Mouse (Mus musculus): Measurements from ENCODE around the gene Gsg1l2. TPM values are rescaled to one million over a fixed set of nuclear protein-coding genes. Genes with fewer than 3 reads are reported as not detected.

Gsg1l2 gene
- polyA plus RNA-seq (2012; rRNA removed), result 0.10 TPM in 1 of 2 replicates, not detected in the other

DNA sequence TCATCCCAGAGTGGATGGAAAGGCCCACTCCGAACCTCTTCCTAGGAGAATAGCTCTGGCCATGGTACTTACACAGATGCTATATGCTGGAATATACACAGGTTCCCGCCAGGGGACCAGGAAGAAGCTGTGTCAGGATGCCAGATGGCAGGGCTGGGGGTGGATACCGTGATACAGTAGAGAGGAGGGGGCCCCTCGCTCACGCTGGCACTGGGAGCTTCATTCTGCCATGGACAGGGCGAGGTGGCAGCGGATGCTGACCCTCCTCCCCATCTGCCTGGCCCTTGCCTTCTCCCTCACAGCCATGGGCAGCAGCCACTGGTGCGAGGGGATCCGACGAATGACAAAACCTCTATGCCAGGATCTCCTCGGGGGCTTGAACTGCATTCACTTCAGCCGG, at the start of gene Gsg1l2:
Gene Gsg1l2, plus strand, starts transcription at position 230 of the 400 bp plus-strand sequence.
- no peak within 1 kb of the TSS for H3K27ac ChIP-seq (ENCODE audit: control insufficient read depth, insufficient read depth, low read length)
- DNase-seq, result no peak
- H3K27me3 ChIP-seq (ENCODE audit: control insufficient read depth, insufficient read depth, low read length), result no peaks in the 10 kb centered on the region
- no peaks in the 10 kb centered on the region for H3K36me3 ChIP-seq (ENCODE audit: control insufficient read depth, insufficient read depth, low read length)
- H3K4me1 ChIP-seq (replicated peaks; ENCODE audit: control insufficient read depth, insufficient read depth, low read length), result no peaks in the 10 kb centered on the region
- 88% methylated on average over 12 of the region's 12 CpGs for WGBS
- TF ChIP-seq POLR2A (IDR thresholded peaks at IDR 0.05; ENCODE audit: control insufficient read depth, extremely low read depth, insufficient read depth, low read length, poor library complexity) (no peak), CTCF (IDR thresholded peaks at IDR 0.05; ENCODE audit: borderline replicate concordance, control insufficient read depth, extremely low read depth, insufficient read depth, low read length, poor library complexity) (no peak)
- H3K4me3 ChIP-seq (ENCODE audit: control insufficient read depth, insufficient read depth, low read length), result no peak within 1 kb of the TSS

DNA sequence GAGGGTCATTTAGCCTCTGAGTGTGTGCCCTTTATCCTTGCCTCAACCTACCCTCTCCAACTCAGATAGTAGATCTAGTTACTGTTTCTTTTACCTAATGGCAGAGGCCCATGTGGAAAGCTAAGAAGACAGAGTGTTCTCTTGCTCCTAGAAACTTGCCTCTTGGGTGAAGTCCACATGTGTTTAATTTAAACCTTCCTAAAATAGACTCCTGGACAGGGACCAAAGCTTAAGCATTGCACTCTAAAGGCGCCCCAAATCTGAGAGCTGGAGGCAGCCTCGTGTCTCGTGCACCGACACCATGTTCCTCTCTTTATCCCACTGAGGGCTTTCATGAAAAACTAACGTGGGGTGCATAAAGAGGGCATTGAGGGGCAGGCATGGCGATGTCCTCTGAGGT, 47.3 kb upstream of the Gsg1l2 start:
- H3K4me1 ChIP-seq (replicated peaks; ENCODE audit: control insufficient read depth, insufficient read depth, low read length), result no peaks in the 10 kb centered on the region
- H3K27ac ChIP-seq (ENCODE audit: control insufficient read depth, insufficient read depth, low read length), result no peak overlapping the region
- no peak overlapping the region for H3K4me3 ChIP-seq (ENCODE audit: control insufficient read depth, insufficient read depth, low read length)
- no peaks in the 10 kb centered on the region for H3K36me3 ChIP-seq (ENCODE audit: control insufficient read depth, insufficient read depth, low read length)
- no peaks in the 10 kb centered on the region for H3K27me3 ChIP-seq (ENCODE audit: control insufficient read depth, insufficient read depth, low read length)
- WGBS, result 86% methylated on average over 6 of the region's 6 CpGs
- no peak for DNase-seq
- TF ChIP-seq POLR2A (IDR thresholded peaks at IDR 0.05; ENCODE audit: control insufficient read depth, extremely low read depth, insufficient read depth, low read length, poor library complexity) (no peak), CTCF (IDR thresholded peaks at IDR 0.05; ENCODE audit: borderline replicate concordance, control insufficient read depth, extremely low read depth, insufficient read depth, low read length, poor library complexity) (no peak)

DNA sequence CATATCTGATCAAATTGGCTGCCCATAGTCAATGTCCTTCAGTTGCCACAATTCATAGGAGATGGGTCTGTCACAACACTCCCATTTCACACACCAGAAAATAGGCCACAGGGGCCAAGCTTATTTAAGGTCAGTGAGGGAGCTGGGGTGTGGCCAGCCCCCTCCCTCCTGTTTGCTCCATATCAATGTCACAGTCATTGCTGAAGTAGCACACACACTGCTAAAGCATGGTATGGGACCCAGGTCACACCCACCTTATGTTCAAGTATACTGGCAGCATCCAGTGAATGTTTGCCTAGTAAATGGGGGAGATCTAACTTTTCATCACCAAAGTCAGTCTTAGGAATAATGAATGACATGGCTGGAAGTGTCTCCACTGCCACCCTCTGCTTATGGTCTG, 45.7 kb upstream of the Gsg1l2 start:
- H3K4me3 ChIP-seq (ENCODE audit: control insufficient read depth, insufficient read depth, low read length), result no peak overlapping the region
- no peak for DNase-seq
- no peaks in the 10 kb centered on the region for H3K36me3 ChIP-seq (ENCODE audit: control insufficient read depth, insufficient read depth, low read length)
- H3K27me3 ChIP-seq (ENCODE audit: control insufficient read depth, insufficient read depth, low read length), result no peaks in the 10 kb centered on the region
- TF ChIP-seq POLR2A (IDR thresholded peaks at IDR 0.05; ENCODE audit: control insufficient read depth, extremely low read depth, insufficient read depth, low read length, poor library complexity) (no peak), CTCF (IDR thresholded peaks at IDR 0.05; ENCODE audit: borderline replicate concordance, control insufficient read depth, extremely low read depth, insufficient read depth, low read length, poor library complexity) (no peak)
- no peaks in the 10 kb centered on the region for H3K4me1 ChIP-seq (replicated peaks; ENCODE audit: control insufficient read depth, insufficient read depth, low read length)
- no peak overlapping the region for H3K27ac ChIP-seq (ENCODE audit: control insufficient read depth, insufficient read depth, low read length)

DNA sequence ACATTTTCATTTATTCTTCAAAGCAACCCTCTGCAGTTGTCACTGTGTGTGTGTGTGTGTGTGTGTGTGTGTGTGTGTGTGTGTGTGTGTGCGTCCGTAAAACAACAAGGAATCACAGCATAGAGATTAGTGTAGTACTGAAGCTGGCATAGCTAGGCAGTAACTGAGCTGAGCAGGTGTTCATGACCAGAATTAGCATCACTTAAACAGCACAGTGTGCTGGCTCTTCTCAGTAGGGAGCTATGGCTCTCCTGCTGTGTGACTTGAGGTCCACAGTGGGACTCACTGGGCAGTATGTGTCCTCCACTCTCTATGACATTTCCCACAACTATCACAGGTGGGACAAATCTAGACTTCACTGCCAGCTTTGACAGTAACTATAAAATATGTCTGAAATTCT, 43.4 kb upstream of the Gsg1l2 start:
- H3K27me3 ChIP-seq (ENCODE audit: control insufficient read depth, insufficient read depth, low read length), result no peaks in the 10 kb centered on the region
- no peak overlapping the region for H3K27ac ChIP-seq (ENCODE audit: control insufficient read depth, insufficient read depth, low read length)
- 90% methylated on average over 2 of the region's 2 CpGs for WGBS
- no peak for DNase-seq
- TF ChIP-seq CTCF (IDR thresholded peaks at IDR 0.05; ENCODE audit: borderline replicate concordance, control insufficient read depth, extremely low read depth, insufficient read depth, low read length, poor library complexity) (no peak), POLR2A (IDR thresholded peaks at IDR 0.05; ENCODE audit: control insufficient read depth, extremely low read depth, insufficient read depth, low read length, poor library complexity) (no peak)
- H3K36me3 ChIP-seq (ENCODE audit: control insufficient read depth, insufficient read depth, low read length), result no peaks in the 10 kb centered on the region
- no peaks in the 10 kb centered on the region for H3K4me1 ChIP-seq (replicated peaks; ENCODE audit: control insufficient read depth, insufficient read depth, low read length)
- H3K4me3 ChIP-seq (ENCODE audit: control insufficient read depth, insufficient read depth, low read length), result no peak overlapping the region

DNA sequence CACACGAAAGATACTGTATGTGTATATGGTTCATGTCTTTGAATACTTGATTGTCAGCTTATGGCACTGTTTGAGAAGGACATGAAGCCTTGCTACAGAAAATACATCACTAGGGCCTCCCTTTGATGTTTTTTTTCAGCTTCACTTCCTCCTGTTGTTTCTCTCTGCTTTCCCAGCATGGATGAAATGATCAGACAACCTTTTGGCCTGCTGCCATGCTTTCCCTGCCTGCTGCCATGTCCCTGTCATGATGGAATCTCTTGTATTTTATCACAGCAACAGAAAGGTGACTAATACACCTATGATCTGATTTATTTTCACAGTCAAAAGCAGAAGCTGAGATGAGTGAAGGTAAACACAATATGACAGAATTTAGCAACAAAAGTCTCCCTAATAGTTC, 40.7 kb upstream of the Gsg1l2 start:
- Histone ChIP-seq H3K27me3 (ENCODE audit: control insufficient read depth, insufficient read depth, low read length) (no peaks in the 10 kb centered on the region), H3K4me1 (replicated peaks; ENCODE audit: control insufficient read depth, insufficient read depth, low read length) (no peaks in the 10 kb centered on the region), H3K27ac (ENCODE audit: control insufficient read depth, insufficient read depth, low read length) (no peak overlapping the region), H3K36me3 (ENCODE audit: control insufficient read depth, insufficient read depth, low read length) (no peaks in the 10 kb centered on the region), H3K4me3 (ENCODE audit: control insufficient read depth, insufficient read depth, low read length) (no peak overlapping the region)
- TF ChIP-seq CTCF (IDR thresholded peaks at IDR 0.05; ENCODE audit: borderline replicate concordance, control insufficient read depth, extremely low read depth, insufficient read depth, low read length, poor library complexity) (no peak), POLR2A (IDR thresholded peaks at IDR 0.05; ENCODE audit: control insufficient read depth, extremely low read depth, insufficient read depth, low read length, poor library complexity) (no peak)
- DNase-seq, result no peak
- 71% methylated on average over 1 of the region's 1 CpGs for WGBS

DNA sequence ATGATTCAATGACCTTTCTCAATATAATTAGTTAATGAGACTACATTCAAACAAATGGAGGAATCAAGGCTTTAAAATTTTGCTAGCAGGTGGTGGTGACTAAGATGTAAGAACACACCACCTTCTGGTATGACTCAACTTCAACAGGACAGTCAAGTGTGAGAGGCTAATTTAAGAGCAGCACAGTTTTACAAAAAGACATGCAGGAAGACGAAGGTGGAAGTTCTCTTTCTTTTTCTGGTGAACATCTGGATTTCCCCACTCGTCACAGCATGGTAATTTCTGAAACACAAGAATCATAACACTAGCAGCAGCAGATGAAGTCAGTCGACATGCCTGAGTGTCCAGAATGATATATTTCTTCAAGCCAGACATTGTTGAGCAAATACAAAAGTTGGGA, 39.8 kb upstream of the Gsg1l2 start:
- Histone ChIP-seq H3K27me3 (ENCODE audit: control insufficient read depth, insufficient read depth, low read length) (no peaks in the 10 kb centered on the region), H3K4me1 (replicated peaks; ENCODE audit: control insufficient read depth, insufficient read depth, low read length) (no peaks in the 10 kb centered on the region), H3K27ac (ENCODE audit: control insufficient read depth, insufficient read depth, low read length) (no peak overlapping the region), H3K36me3 (ENCODE audit: control insufficient read depth, insufficient read depth, low read length) (no peaks in the 10 kb centered on the region), H3K4me3 (ENCODE audit: control insufficient read depth, insufficient read depth, low read length) (no peak overlapping the region)
- no peak for DNase-seq
- 55% methylated on average over 3 of the region's 3 CpGs for WGBS
- TF ChIP-seq CTCF (IDR thresholded peaks at IDR 0.05; ENCODE audit: borderline replicate concordance, control insufficient read depth, extremely low read depth, insufficient read depth, low read length, poor library complexity) (no peak), POLR2A (IDR thresholded peaks at IDR 0.05; ENCODE audit: control insufficient read depth, extremely low read depth, insufficient read depth, low read length, poor library complexity) (no peak)

DNA sequence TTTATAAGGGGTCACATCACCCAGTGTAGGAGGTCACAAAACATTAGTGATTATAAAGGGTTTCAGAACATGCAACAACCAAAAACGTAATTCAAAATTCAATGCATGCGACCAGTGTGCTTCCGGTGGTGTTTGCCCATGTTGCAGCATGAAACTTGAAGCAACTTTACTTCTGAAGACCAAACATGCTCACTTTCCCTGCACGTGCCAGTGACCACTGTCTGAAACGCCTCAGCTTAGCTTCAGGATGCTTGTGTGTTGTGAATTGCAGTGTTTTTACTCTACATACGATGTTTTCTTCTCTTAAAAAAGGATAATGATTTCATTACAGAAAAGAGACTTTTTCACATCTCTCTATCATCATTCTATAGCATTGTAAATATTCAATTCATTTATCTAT, 36.1 kb upstream of the Gsg1l2 start:
- no peaks in the 10 kb centered on the region for H3K27me3 ChIP-seq (ENCODE audit: control insufficient read depth, insufficient read depth, low read length)
- H3K36me3 ChIP-seq (ENCODE audit: control insufficient read depth, insufficient read depth, low read length), result no peaks in the 10 kb centered on the region
- TF ChIP-seq POLR2A (IDR thresholded peaks at IDR 0.05; ENCODE audit: control insufficient read depth, extremely low read depth, insufficient read depth, low read length, poor library complexity), result no peak
- TF ChIP-seq CTCF (IDR thresholded peaks at IDR 0.05; ENCODE audit: borderline replicate concordance, control insufficient read depth, extremely low read depth, insufficient read depth, low read length, poor library complexity), result no peak
- no peak overlapping the region for H3K4me3 ChIP-seq (ENCODE audit: control insufficient read depth, insufficient read depth, low read length)
- WGBS, result 81% methylated on average over 6 of the region's 6 CpGs
- H3K27ac ChIP-seq (ENCODE audit: control insufficient read depth, insufficient read depth, low read length), result no peak overlapping the region
- DNase-seq, result no peak
- H3K4me1 ChIP-seq (replicated peaks; ENCODE audit: control insufficient read depth, insufficient read depth, low read length), result no peaks in the 10 kb centered on the region

All from thymus, adult 2 months (tissue).